In genomic region chr2:155637411-155637810, GRCm38 (mm10) we compare ENCODE assay signal across 24 mouse cellular contexts. TPM values are rescaled to one million over a fixed set of nuclear protein-coding genes. Genes with fewer than 3 reads are reported as not detected.
DNase-seq lines count a peak whose midpoint lies in the region; ATAC-seq lines count a peak whose summit lies in the region.
"Had no signal": no experiment of that assay in that cellular context is flagged by ENCODE, and none has a peak within 500 bp of the region (broad histone marks: within the 10 kb centered on the region; RNA-seq: fewer than 3 reads in every experiment).

No protein-coding gene starts in this region.

- no peak overlapping the region for H3K9ac ChIP-seq in midbrain, embryonic 11.5 days (ENCODE audit: low read length)
- no peak overlapping the region for H3K9ac ChIP-seq in midbrain, embryonic 16.5 days (ENCODE audit: low read depth, low read length)
- no peak overlapping the region for H3K9ac ChIP-seq in hindbrain, embryonic 14.5 days
- H3K9ac ChIP-seq: hindbrain, embryonic 12.5 days; liver, embryonic 12.5 days; neural tube, embryonic 13.5 days had no signal

- peaks cover 20% of the 10 kb centered on the region for H3K36me3 ChIP-seq in midbrain, embryonic 11.5 days (ENCODE audit: control insufficient read depth, insufficient read depth, low read length)
- H3K36me3 ChIP-seq in midbrain, embryonic 16.5 days (ENCODE audit: control insufficient read depth, insufficient read depth, low read length) = peaks cover 43% of the 10 kb centered on the region
- H3K36me3 ChIP-seq in hindbrain, embryonic 14.5 days (replicated peaks; ENCODE audit: control insufficient read depth, insufficient read depth) = peaks cover 97% of the 10 kb centered on the region

- no peaks in the 10 kb centered on the region for H3K4me1 ChIP-seq in midbrain, embryonic 11.5 days (ENCODE audit: control insufficient read depth, insufficient read depth, low read length)
- H3K4me1 ChIP-seq in midbrain, embryonic 16.5 days (ENCODE audit: control insufficient read depth, insufficient read depth, low read length) = no peaks in the 10 kb centered on the region
- no peaks in the 10 kb centered on the region for H3K4me1 ChIP-seq in hindbrain, embryonic 14.5 days (replicated peaks; ENCODE audit: control insufficient read depth, insufficient read depth, low read length)
- H3K4me1 ChIP-seq: hindbrain, embryonic 12.5 days; liver, embryonic 12.5 days had no signal

- ATAC-seq in cerebellum, adult (ENCODE audit: insufficient number of reproducible peaks, low FRiP score, low TSS enrichment) = no peak
- no peak for ATAC-seq in midbrain, embryonic 11.5 days (ENCODE audit: low FRiP score)
- no peak for ATAC-seq in midbrain, embryonic 16.5 days
- 0 out of 2 replicates have a peak, but pooled peaks have one; percentile 14 for ATAC-seq in neutrophil, adult 5-6 weeks (ENCODE audit: extremely low read depth, insufficient number of reproducible peaks, low FRiP score, poor library complexity, severe bottlenecking)
- no peak for ATAC-seq in hindbrain, embryonic 14.5 days (ENCODE audit: low FRiP score)
- ATAC-seq: CD4-positive, CD25-positive, alpha-beta regulatory T cell, adult 4 months; forebrain, embryonic 16.5 days; intestine, embryonic 16.5 days; liver, embryonic 12.5 days; lung, postnatal 0 days had no signal

- peak; percentile 50 for DNase-seq in cerebellum, adult 9-11 months
- peak; percentile 35 to 66 for DNase-seq in kidney, postnatal 25 days
- DNase-seq in kidney, postnatal 10 days = no peak
- peak; percentile 0 for DNase-seq in midbrain, embryonic 11.5 days (ENCODE audit: low spot score, missing footprints)
- DNase-seq in hindbrain, embryonic 14.5 days (ENCODE audit: low spot score) = no peak
- DNase-seq: adrenal gland, adult 2 months; cerebellum, adult 9-10 months; heart, postnatal 36 days; lung, adult 18-20 months; thymus, postnatal 4 days had no signal

- H3K9me3 ChIP-seq in midbrain, embryonic 11.5 days (ENCODE audit: control insufficient read depth, low read length) = no peaks in the 10 kb centered on the region
- H3K9me3 ChIP-seq in midbrain, embryonic 16.5 days (replicated peaks; ENCODE audit: control insufficient read depth, low read length, poor library complexity, severe bottlenecking) = no peaks in the 10 kb centered on the region
- no peaks in the 10 kb centered on the region for H3K9me3 ChIP-seq in hindbrain, embryonic 14.5 days (ENCODE audit: control insufficient read depth, low read length)
- H3K9me3 ChIP-seq: hindbrain, embryonic 12.5 days; liver, embryonic 12.5 days; midbrain, embryonic 10.5 days; neural tube, embryonic 13.5 days had no signal

- no peak overlapping the region for H3K4me3 ChIP-seq in midbrain, embryonic 11.5 days (ENCODE audit: low read depth, low read length)
- H3K4me3 ChIP-seq in midbrain, embryonic 16.5 days (ENCODE audit: low read depth, low read length) = no peak overlapping the region
- H3K4me3 ChIP-seq in hindbrain, embryonic 14.5 days (replicated peaks; ENCODE audit: low read length) = no peak overlapping the region
- H3K4me3 ChIP-seq: erythroblast, embryonic 14.5 days; hindbrain, embryonic 12.5 days; liver, embryonic 12.5 days; midbrain, embryonic 10.5 days; neural tube, embryonic 13.5 days had no signal

- H3K4me2 ChIP-seq in midbrain, embryonic 11.5 days = no peak overlapping the region
- no peak overlapping the region for H3K4me2 ChIP-seq in midbrain, embryonic 16.5 days (ENCODE audit: low read length)
- H3K4me2 ChIP-seq in hindbrain, embryonic 14.5 days (replicated peaks) = no peak overlapping the region
- H3K4me2 ChIP-seq: hindbrain, embryonic 12.5 days; liver, embryonic 12.5 days; neural tube, embryonic 13.5 days had no signal

- 93% methylated on average over 4 of the region's 4 CpGs for WGBS in midbrain, embryonic 11.5 days
- WGBS in midbrain, embryonic 16.5 days = 93% methylated on average over 4 of the region's 4 CpGs
- WGBS in hindbrain, embryonic 14.5 days = 96% methylated on average over 4 of the region's 4 CpGs

- H3K27ac ChIP-seq in midbrain, embryonic 11.5 days (ENCODE audit: low read depth, low read length) = no peak overlapping the region
- H3K27ac ChIP-seq in midbrain, embryonic 16.5 days (ENCODE audit: low read length) = no peak overlapping the region
- no peak overlapping the region for H3K27ac ChIP-seq in hindbrain, embryonic 14.5 days
- H3K27ac ChIP-seq: hindbrain, embryonic 12.5 days; kidney, postnatal 0 days; liver, embryonic 12.5 days; midbrain, embryonic 10.5 days; neural tube, embryonic 13.5 days had no signal

- H3K27me3 ChIP-seq in midbrain, embryonic 11.5 days (ENCODE audit: control insufficient read depth, insufficient read depth, low read length) = peaks cover 6% of the 10 kb centered on the region
- H3K27me3 ChIP-seq in midbrain, embryonic 16.5 days (ENCODE audit: control insufficient read depth, insufficient read depth, low read depth, low read length) = peaks cover 12% of the 10 kb centered on the region
- H3K27me3 ChIP-seq in hindbrain, embryonic 14.5 days (ENCODE audit: control insufficient read depth, insufficient read depth, low read length) = peaks cover 16% of the 10 kb centered on the region

RNA-seq across cellular contexts. Expression of gene Myh7b, which starts 26.4 kb away (rescaled TPM):
- 0.59 and 0.63 TPM in 2 replicates for polyA plus RNA-seq in midbrain, embryonic 11.5 days (2014; fragmentation: Nextera tagmentation; extraction: Ambion mirVana)
- polyA plus RNA-seq in midbrain, embryonic 16.5 days (2015; fragmentation: Nextera tagmentation; extraction: Ambion mirVana) = 0.80 and 1.0 TPM in 2 replicates
- total RNA-seq in neutrophil, adult 5-6 weeks (2017) = not detected in 2 replicates
- polyA plus RNA-seq in hindbrain, embryonic 14.5 days (2014; fragmentation: Nextera tagmentation; extraction: Ambion mirVana) = 0.40 and 0.99 TPM in 2 replicates
- total RNA-seq: common myeloid progenitor, adult 5-6 weeks had no signal
- polyA plus RNA-seq: CD4-positive, CD25-positive, alpha-beta regulatory T cell, adult 4 months had no signal

RNA-seq across cellular contexts. Expression of gene Gss, which starts 44.8 kb away (rescaled TPM):
- polyA plus RNA-seq in midbrain, embryonic 11.5 days (2014; fragmentation: Nextera tagmentation; extraction: Ambion mirVana) = 14.7 and 17.5 TPM in 2 replicates
- 13.6 and 15.1 TPM in 2 replicates for polyA plus RNA-seq in midbrain, embryonic 16.5 days (2015; fragmentation: Nextera tagmentation; extraction: Ambion mirVana)
- total RNA-seq in neutrophil, adult 5-6 weeks (2017) = 10.9 and 13.5 TPM in 2 replicates
- polyA plus RNA-seq in hindbrain, embryonic 14.5 days (2014; fragmentation: Nextera tagmentation; extraction: Ambion mirVana) = 14.3 and 15.3 TPM in 2 replicates

RNA-seq across cellular contexts. Expression of gene Trpc4ap, which starts 54.8 kb away (rescaled TPM):
- 138 and 144 TPM in 2 replicates for polyA plus RNA-seq in midbrain, embryonic 11.5 days (2014; fragmentation: Nextera tagmentation; extraction: Ambion mirVana)
- 152 and 157 TPM in 2 replicates for polyA plus RNA-seq in midbrain, embryonic 16.5 days (2015; fragmentation: Nextera tagmentation; extraction: Ambion mirVana)
- total RNA-seq in neutrophil, adult 5-6 weeks (2017) = 163 and 181 TPM in 2 replicates
- 163 and 176 TPM in 2 replicates for polyA plus RNA-seq in hindbrain, embryonic 14.5 days (2014; fragmentation: Nextera tagmentation; extraction: Ambion mirVana)

Comparison
In these comparisons a context has a peak if more than half of its experiments do, and no peak if none do; other contexts are left out.
1. DNase-seq: peak in cerebellum, adult 9-11 months (single experiment), kidney, postnatal 25 days (2 of 2) and midbrain, embryonic 11.5 days (single experiment); none in kidney, postnatal 10 days (single experiment) and hindbrain, embryonic 14.5 days (single experiment).